Mouse (Mus musculus) CH12.LX (cell line): ENCODE data around the gene Gpd1l. TPM values are rescaled to one million over a fixed set of nuclear protein-coding genes. Genes with fewer than 3 reads are reported as not detected.

ENCODE experiments used
- DNase-seq: peaks from one replicate; pipeline ENCODE4 v3.0.0-alpha.2; 2013; ENCODE audit errors: extremely low read depth
- H3K27ac ChIP-seq: 2 replicates; pipeline ENCODE4 v1.5.1; 2012; ENCODE audit warnings: low read depth, mild to moderate bottlenecking, control low read depth, moderate library complexity; ENCODE audit not compliant: insufficient read depth
- H3K27me3 ChIP-seq: replicated peaks from 2 replicates; pipeline ENCODE3; 2012; ENCODE audit warnings: inconsistent platforms
- H3K36me3 ChIP-seq, 2 experiments: replicated peaks in 1 of 2; 2 replicates each; pipeline versions ENCODE3 to v1.6.1; 2012; ENCODE audit warnings: inconsistent platforms in 1 of 2, low read length in 1 of 2, mild to moderate bottlenecking in 1 of 2, mixed read lengths in 1 of 2, moderate library complexity in 1 of 2; ENCODE audit not compliant: control insufficient read depth in 1 of 2, insufficient read depth in 1 of 2
- H3K4me1 ChIP-seq, 2 experiments: 2 replicates each; pipeline ENCODE4 v1.6.1; 2012; ENCODE audit warnings: inconsistent platforms in 1 of 2, moderate library complexity in 1 of 2; ENCODE audit not compliant: insufficient read depth in 2 of 2, control insufficient read depth in 1 of 2
- H3K4me2 ChIP-seq: 2 replicates; pipeline ENCODE4 v1.6.1; 2012; ENCODE audit warnings: low read depth, mild to moderate bottlenecking, control low read depth; ENCODE audit not compliant: poor library complexity, insufficient read depth, severe bottlenecking
- H3K4me3 ChIP-seq, 3 experiments: fragments of 150-350 bp in 1 of 3; sonication (generic) in 1 of 3; replicated peaks in 1 of 3; 2 replicates each; pipeline versions ENCODE3 to v1.5.1; 2011 to 2012; ENCODE audit warnings: low read depth in 2 of 3, low read length in 2 of 3, mild to moderate bottlenecking in 2 of 3, moderate library complexity in 2 of 3, control low read depth in 1 of 3, improper control_type of control experiment in 1 of 3, inconsistent platforms in 1 of 3, mixed read lengths in 1 of 3; ENCODE audit not compliant: poor library complexity in 1 of 3
- H3K79me2 ChIP-seq: replicated peaks from 2 replicates; pipeline ENCODE4 v1.6.1; 2012; ENCODE audit warnings: mild to moderate bottlenecking, moderate library complexity; ENCODE audit not compliant: control insufficient read depth, poor library complexity, insufficient read depth, severe bottlenecking; ENCODE audit errors: extremely low read depth
- H3K9ac ChIP-seq: 2 replicates; pipeline ENCODE4 v1.6.1; 2012; ENCODE audit warnings: low read depth, mild to moderate bottlenecking, control low read depth, moderate library complexity; ENCODE audit not compliant: insufficient read depth
- H3K9me3 ChIP-seq: replicated peaks from 2 replicates; pipeline ENCODE3; 2012; ENCODE audit warnings: low read length, inconsistent platforms, mixed read lengths
- CHD1 ChIP-seq: IDR thresholded peaks from 2 replicates; pipeline ENCODE4 v1.6.1; 2012; ENCODE audit warnings: low read depth, low read length, improper control_type of control experiment, inconsistent platforms
- CHD2 ChIP-seq: IDR thresholded peaks from 2 replicates; pipeline ENCODE4 v1.6.1; 2011; ENCODE audit warnings: low read length, improper control_type of control experiment
- CTCF ChIP-seq, 2 experiments: IDR thresholded peaks in 1 of 2; conservative IDR thresholded peaks in 1 of 2; 2 replicates each; pipeline ENCODE4 v1.5.1; 2011 to 2012; ENCODE audit warnings: low read depth in 2 of 2, low read length in 2 of 2, improper control_type of control experiment in 1 of 2, inconsistent platforms in 1 of 2, mild to moderate bottlenecking in 1 of 2, moderate library complexity in 1 of 2
- JUN ChIP-seq: IDR thresholded peaks from 2 replicates; pipeline ENCODE4 v1.6.1; 2011; ENCODE audit warnings: low read depth, mild to moderate bottlenecking, low read length, improper control_type of control experiment, moderate library complexity; ENCODE audit not compliant: insufficient read depth
- JUND ChIP-seq: conservative IDR thresholded peaks from 2 replicates; pipeline ENCODE4 v1.6.1; 2011; ENCODE audit warnings: low read depth, low read length, improper control_type of control experiment
- MAFK ChIP-seq: IDR thresholded peaks from 2 replicates; pipeline ENCODE4 v1.6.1; 2011; ENCODE audit warnings: low read length, improper control_type of control experiment; ENCODE audit not compliant: insufficient replicate concordance
- MXI1 ChIP-seq: IDR thresholded peaks from 2 replicates; pipeline ENCODE4 v1.6.1; 2011; ENCODE audit warnings: mild to moderate bottlenecking, low read depth, low read length, improper control_type of control experiment
- NELFE ChIP-seq: IDR thresholded peaks from 2 replicates; pipeline ENCODE4 v1.6.1; 2011; ENCODE audit warnings: low read depth, low read length, improper control_type of control experiment
- PAX5 ChIP-seq: IDR thresholded peaks from 2 replicates; pipeline ENCODE4 v1.6.1; 2012; ENCODE audit warnings: low read length, inconsistent platforms, mixed read lengths
- POLR2A ChIP-seq: IDR thresholded peaks from 2 replicates; pipeline ENCODE4 v1.6.1; 2011; ENCODE audit warnings: low read depth, mild to moderate bottlenecking, improper control_type of control experiment, low read length
- RCOR1 ChIP-seq: conservative IDR thresholded peaks from 2 replicates; pipeline ENCODE4 v1.6.1; 2012; ENCODE audit warnings: low read depth, mild to moderate bottlenecking, inconsistent platforms, low read length, improper control_type of control experiment
- SIN3A ChIP-seq: IDR thresholded peaks from 2 replicates; pipeline ENCODE4 v1.6.1; 2012; ENCODE audit warnings: low read length, improper control_type of control experiment, inconsistent platforms
- SMC3 ChIP-seq: IDR thresholded peaks from 2 replicates; pipeline ENCODE4 v1.6.1; 2011; ENCODE audit warnings: low read depth, low read length, improper control_type of control experiment
- TCF12 ChIP-seq: IDR thresholded peaks from 2 replicates; pipeline ENCODE4 v1.6.1; 2014; ENCODE audit warnings: low read depth, mild to moderate bottlenecking, inconsistent platforms, low read length, improper control_type of control experiment
- USF1 ChIP-seq: IDR thresholded peaks from 2 replicates; pipeline ENCODE4 v1.6.1; 2014; ENCODE audit warnings: low read depth, mild to moderate bottlenecking, inconsistent platforms, low read length, improper control_type of control experiment
- USF2 ChIP-seq: conservative IDR thresholded peaks from 2 replicates; pipeline ENCODE4 v1.6.1; 2011; ENCODE audit warnings: low read depth, low read length, improper control_type of control experiment
- ZC3H11A ChIP-seq: IDR thresholded peaks from 2 replicates; pipeline ENCODE4 v1.6.1; 2012; ENCODE audit warnings: low read depth, mild to moderate bottlenecking, inconsistent platforms, low read length, improper control_type of control experiment
- ZMIZ1 ChIP-seq: IDR thresholded peaks from 2 replicates; pipeline ENCODE4 v1.6.1; 2012; ENCODE audit warnings: low read depth, mild to moderate bottlenecking, inconsistent platforms, low read length, improper control_type of control experiment
- dilution Hi-C: fragments of 300-500 bp; cut with MboI; formaldehyde crosslinking; loops from 2 replicates; pipeline ENCODE4 v1.14.3; 2020; ENCODE audit warnings: low sequenced_read_pairs; ENCODE audit not compliant: extremely low pct_unique_long_range_greater_than_20kb, extremely low pct_ligation_motif_present
- in situ Hi-C: fragments of 300-500 bp; cut with MboI; formaldehyde crosslinking; loops from 3 replicates; pipeline ENCODE4 v1.14.3; 2019; ENCODE audit warnings: low sequenced_read_pairs, low pct_ligation_motif_present, low pct_unique_long_range_greater_than_20kb, mixed read lengths
- polyA plus RNA-seq: library from polyadenylated mRNA; unstranded; fragments of >175 nt; gene quantifications from 2 replicates; pipeline ENCODE4 v1.2.1, GENCODE M21; 2012; ENCODE audit warnings: low read depth; ENCODE audit not compliant: insufficient read length
- total RNA-seq, 2 experiments: library from RNA; depleted of rRNA; stranded (reverse); fragments of 300-350 nt in 1 of 2; fragments of >200 nt in 1 of 2; gene quantifications; 2 replicates each; pipeline ENCODE4 v1.2.3; 2012 to 2014

The Gpd1l gene
- total and polyA plus RNA-seq, 3 experiments, result 4.6 to 7.4 (median 5.8) TPM

DNA sequence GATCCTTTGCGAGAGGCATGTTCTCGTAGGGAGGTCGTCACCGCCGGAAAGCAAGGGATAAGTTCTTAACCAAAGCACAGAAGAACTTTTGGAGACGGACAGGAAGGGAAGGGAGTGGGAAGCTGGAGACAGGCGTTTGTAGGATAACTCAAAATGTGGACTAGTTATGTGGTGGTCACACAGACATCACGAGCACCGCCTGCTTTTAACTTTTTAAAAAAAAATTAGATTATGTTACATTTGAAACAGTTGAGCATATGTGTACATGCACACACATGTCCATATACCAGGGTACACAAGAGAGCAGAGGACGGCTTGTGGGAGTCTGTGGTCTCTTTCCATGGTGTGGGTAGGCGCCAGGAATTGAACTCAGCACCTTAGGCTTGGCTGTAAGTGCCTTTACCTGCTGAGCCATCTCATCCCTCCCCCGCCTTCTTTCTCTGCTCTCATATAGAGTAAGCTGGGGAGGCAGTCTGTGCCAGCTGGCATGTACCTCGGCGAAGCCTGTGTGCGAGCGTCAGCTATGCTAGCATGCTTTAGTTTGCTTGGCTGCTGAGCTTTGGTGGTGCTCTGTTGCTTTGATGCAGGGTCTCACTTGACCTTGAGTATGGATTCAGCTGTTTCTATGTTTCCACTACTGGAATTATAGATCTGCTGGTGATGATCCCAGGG lies 49.0 kb upstream of the Gpd1l start, which contains the start of gene Rps27rt:
Gene Rps27rt (minus strand): TSS at position 51 of the 672 bp plus-strand sequence.
- Histone ChIP-seq H3K4me3 (no peak within 1 kb of the TSS), H3K9me3 (peaks cover 4% of the 10 kb centered on the region), H3K4me2 (no peak within 1 kb of the TSS), H3K27ac (no peak within 1 kb of the TSS), H3K4me1 (peaks cover 1 to 4% of the 10 kb centered on the region in 2 experiments; a peak in 3 of 4 replicates), H3K79me2 (no peaks in the 10 kb centered on the region), H3K9ac (no peak within 1 kb of the TSS), H3K36me3 (no peaks in the 10 kb centered on the region), H3K27me3 (peaks cover 31% of the 10 kb centered on the region)
- TF ChIP-seq RCOR1 (no peak), CHD1 (no peak), MAFK (no peak), NELFE (no peak), ZC3H11A (no peak), ZMIZ1 (no peak), PAX5 (no peak), POLR2A (no peak), USF1 (no peak), TCF12 (no peak), MXI1 (no peak), SMC3 (no peak), CHD2 (no peak)
- in situ Hi-C loops, result no loop called here
- dilution Hi-C loops, result no loop called here
- no peak for DNase-seq

DNA sequence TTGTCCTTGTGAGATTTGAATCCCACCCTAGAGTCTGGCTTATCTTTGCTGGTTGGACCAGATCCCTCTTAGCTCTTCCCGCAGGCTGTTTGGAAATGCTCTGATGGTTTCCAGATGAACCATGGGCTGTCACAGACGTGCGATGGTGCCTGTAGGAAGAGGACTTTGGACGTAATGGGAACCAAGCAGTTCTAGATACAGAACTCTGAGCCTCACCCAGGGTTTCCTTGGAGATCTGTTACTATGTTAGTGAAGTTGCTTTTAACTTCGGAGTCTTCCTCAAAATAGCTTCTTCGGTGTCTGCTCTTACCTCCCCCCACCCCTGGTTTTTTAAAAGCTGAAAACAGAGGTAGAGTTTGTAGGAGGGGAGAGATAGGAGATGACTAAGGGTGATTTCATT lies 46.2 kb upstream of the Gpd1l start:
- Histone ChIP-seq H3K9ac (no peak overlapping the region), H3K79me2 (no peaks in the 10 kb centered on the region), H3K4me3 (no peak overlapping the region), H3K36me3 (no peaks in the 10 kb centered on the region), H3K4me2 (no peak overlapping the region), H3K9me3 (peaks cover 4% of the 10 kb centered on the region), H3K27me3 (peaks cover 51% of the 10 kb centered on the region), H3K27ac (no peak overlapping the region), H3K4me1 (peaks cover 0 to 6% of the 10 kb centered on the region in 2 experiments; a peak in 2 of 4 replicates)
- in situ Hi-C loops (no loop called here), dilution Hi-C loops (no loop called here)
- no peak for DNase-seq
- no peak for TF ChIP-seq ZC3H11A
- no peak for TF ChIP-seq TCF12
- TF ChIP-seq MXI1, result no peak
- TF ChIP-seq USF2, result no peak
- TF ChIP-seq JUND, result no peak
- no peak for TF ChIP-seq SIN3A
- TF ChIP-seq PAX5, result no peak
- no peak for TF ChIP-seq POLR2A
- no peak for TF ChIP-seq RCOR1
- TF ChIP-seq JUN, result no peak
- no peak for TF ChIP-seq CTCF (conservative IDR thresholded peaks at IDR 0.05 in 1 of 2, IDR thresholded peaks at IDR 0.05 in 1 of 2; ENCODE audit: low read depth in 2 of 2, low read length in 2 of 2)
